Mouse (Mus musculus): ENCODE data around the gene Gdnf.

Gdnf gene

GRCm38 (mm10) chr15:7863328-7863727 lies 52.7 kb downstream of the Gdnf start:
- DNase-seq: peak; percentile 11

DNA sequence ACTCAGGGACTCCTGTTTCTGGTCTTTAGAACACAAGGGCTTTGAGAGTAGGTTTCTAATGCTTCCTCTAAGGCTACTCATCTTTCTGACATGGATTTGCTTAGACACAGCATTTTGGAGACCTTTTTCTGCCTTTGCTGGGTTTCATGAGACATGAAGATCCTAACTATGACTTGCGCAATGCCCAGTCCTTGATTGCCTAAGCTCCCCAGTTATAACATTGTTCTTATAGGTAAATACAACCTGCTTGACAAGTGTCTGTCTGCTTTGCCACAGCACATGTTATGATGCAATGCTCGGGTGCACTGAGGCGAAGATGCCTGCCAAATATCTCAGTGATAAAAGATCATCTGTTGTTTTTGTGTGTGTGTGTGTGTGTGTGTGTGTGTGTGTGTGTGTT lies 54.7 kb downstream of the Gdnf start:
- DNase-seq: no peak

DNA sequence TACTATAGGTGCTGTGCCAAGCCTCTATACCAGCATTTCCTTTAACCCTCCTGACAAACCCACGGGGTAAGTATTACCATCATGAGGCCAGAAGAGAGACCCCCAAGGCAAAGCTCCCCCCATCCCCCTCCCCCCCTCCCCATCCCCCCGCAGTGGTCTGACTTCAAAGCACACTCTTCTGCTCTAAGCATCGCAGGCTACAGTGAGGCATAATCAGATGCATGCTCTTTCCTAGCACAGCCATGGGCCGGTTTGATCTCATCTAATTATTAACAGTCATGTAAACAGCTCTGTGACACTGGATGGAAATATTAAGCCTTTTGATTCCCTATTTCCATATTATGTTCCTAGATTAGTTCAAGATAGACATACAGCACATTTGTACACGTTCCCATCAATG lies 61.8 kb downstream of the Gdnf start:
- no peak for DNase-seq

- DNase-seq: no peak
Observed at GRCm38 (mm10) chr15:7875879-7876278, 65.2 kb downstream of the Gdnf start.

DNA sequence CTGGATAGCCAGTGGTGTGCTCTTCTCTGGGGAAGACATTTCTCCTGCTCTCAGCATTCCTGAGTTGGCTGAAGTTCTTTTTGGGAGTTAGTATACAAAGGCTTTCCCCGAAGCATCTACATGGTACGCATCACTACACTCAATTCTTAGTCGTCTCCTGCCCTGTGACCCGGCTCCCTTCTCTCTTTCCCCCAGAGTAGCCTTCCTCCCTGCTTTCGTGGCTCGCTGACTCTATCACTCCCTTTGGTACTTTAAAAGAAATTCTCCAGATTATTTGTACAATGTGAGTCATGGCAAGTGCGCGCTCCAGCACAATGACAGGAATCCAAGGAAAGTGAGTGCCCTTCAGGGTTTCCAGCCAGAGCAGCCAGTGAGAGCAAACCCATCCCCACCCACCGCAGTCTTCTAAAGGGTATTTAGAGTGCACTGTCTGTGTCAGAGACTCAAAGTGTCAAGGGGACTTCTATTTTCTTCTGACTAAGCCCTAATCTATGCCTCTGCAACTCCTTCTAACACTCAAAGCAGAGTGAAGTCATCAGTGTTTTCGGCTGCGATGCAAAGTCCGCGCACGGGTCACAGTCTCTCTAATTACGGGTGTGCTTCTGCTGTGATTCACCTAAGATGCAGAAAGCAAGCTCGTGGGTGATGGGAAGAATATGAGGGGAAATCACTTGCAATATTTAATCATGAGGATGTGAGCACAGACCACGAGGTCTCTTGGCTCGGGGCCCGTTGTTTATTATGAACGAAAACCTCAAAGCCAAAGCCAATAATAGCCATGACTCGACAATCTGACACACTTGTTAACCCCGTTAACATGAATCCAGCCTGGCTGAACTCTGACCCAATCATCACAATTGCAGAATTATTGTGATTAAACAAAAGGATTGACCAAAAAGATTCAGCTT lies 67.2 kb downstream of the Gdnf start:
- no peak for DNase-seq

- DNase-seq: no peak
Observed at GRCm38 (mm10) chr15:7878861-7879260, 68.2 kb downstream of the Gdnf start.

- DNase-seq: no peak
Observed at GRCm38 (mm10) chr15:7879956-7880355, 69.3 kb downstream of the Gdnf start.

DNA sequence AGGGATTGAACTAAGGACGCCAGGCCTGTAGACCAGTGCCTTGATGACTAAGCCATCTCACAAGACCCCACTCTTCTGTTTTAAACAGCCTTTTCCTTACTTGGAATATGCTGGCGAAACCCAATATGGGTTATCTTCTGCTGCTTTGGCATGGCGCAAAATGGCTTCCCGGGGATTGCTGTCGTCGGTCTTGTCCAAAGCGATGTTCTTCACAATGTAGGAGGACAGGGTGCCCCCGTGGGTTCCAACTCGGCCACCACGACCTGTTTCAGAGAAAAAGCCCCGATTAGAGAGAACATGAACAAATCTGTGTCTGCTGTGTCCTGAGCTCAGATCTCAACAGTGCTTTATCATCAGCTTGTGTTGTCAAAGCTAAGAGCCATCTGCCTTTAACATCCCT lies 73.5 kb downstream of the Gdnf start:
- no peak for DNase-seq

DNA sequence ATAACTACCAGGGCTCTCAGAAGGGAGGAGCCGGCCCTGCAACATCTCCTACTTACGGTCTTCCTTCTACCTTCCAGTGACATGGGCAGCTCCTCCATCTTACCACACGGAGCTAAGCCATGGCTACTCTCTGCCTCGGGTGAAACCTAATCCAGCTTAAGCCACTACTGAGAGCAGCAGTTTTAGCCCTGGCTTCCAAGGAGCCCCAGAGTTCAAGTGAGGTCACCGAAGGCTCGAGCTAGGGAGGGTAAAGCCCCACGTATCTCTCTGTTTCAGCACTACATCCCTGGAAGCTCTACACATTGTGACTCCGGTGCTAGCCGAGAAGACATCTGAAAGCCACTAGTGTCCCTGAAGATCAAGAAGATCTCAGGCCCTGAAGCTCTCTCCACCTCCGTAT lies 74.5 kb downstream of the Gdnf start:
- no peak for DNase-seq

- no peak for DNase-seq
Observed at GRCm38 (mm10) chr15:7886591-7886990, 75.9 kb downstream of the Gdnf start.
